Mouse (Mus musculus): ENCODE results near the gene Ranbp10. TPM values are rescaled to one million over a fixed set of nuclear protein-coding genes. Genes with fewer than 3 reads are reported as not detected.

Gene Ranbp10
- polyA plus RNA-seq, 1 experiment from 2014 or later = 14.1 TPM

DNA sequence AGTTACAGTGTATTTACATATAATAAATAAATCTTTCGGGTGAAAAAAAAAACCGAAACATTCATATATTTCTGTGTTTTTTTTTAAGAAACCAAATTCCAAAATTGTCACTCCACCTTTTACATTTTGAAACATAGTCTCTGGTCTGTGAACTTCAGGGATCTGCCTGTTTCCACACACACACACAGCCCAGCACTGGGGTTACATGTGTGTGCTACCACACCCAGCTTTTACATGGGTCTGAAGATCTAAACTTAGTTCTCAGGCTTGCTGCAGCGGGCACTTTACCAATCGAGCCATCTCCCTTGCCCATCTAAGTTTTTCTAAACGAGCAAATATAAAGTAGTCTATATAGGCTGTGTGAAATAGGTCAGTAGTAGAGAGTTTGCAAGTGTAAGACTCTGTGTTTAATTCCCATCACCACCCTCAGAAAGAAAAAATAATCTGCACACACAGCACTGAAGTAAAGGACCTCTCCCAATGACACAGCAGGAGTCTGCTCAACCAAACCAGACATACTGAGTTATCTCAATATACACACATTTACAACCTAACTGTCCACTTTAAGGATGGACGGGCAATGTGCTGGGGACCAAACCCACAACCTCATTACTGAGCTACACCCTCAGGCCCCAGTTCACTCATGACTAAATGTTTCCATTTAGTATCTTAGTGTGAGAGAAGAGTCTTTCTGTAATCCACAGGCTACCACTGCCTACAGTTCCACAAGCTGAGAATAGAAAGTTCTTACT lies 25.8 kb downstream of the Ranbp10 start:
- no peaks in the 10 kb centered on the region for H3K27me3 ChIP-seq (ENCODE audit: control insufficient read depth, insufficient read depth, low read length)
- WGBS = 85% methylated on average over 6 of the region's 6 CpGs
- peak overlapping the region; percentile 10; the same call in 1 of the 2 replicates for H3K27ac ChIP-seq (ENCODE audit: low read length)
- H3K9me3 ChIP-seq (replicated peaks; ENCODE audit: control insufficient read depth, low read length) = no peaks in the 10 kb centered on the region
- peaks cover 25% of the 10 kb centered on the region; the same call in 1 of the 2 replicates for H3K4me1 ChIP-seq (ENCODE audit: control insufficient read depth, insufficient read depth, low read length)
- H3K4me2 ChIP-seq (ENCODE audit: low read depth, low read length) = no peak overlapping the region
- no peak overlapping the region for H3K9ac ChIP-seq (ENCODE audit: low read length)
- no peak overlapping the region for H3K4me3 ChIP-seq (replicated peaks; ENCODE audit: low read length)
- no peaks in the 10 kb centered on the region for H3K36me3 ChIP-seq (ENCODE audit: control insufficient read depth, insufficient read depth, low read length)
- no peak for ATAC-seq (ENCODE audit: insufficient read depth, low FRiP score)

- H3K9ac ChIP-seq (ENCODE audit: low read length) = no peak overlapping the region
- H3K36me3 ChIP-seq (ENCODE audit: control insufficient read depth, insufficient read depth, low read length) = no peaks in the 10 kb centered on the region
- peak overlapping the region; percentile 13; the same call in 1 of the 2 replicates for H3K4me2 ChIP-seq (ENCODE audit: low read depth, low read length)
- peak; percentile 80; the same call in 1 of the 2 replicates for ATAC-seq (ENCODE audit: insufficient read depth, low FRiP score)
- H3K4me3 ChIP-seq (replicated peaks; ENCODE audit: low read length) = no peak overlapping the region
- H3K27me3 ChIP-seq (ENCODE audit: control insufficient read depth, insufficient read depth, low read length) = no peaks in the 10 kb centered on the region
- H3K9me3 ChIP-seq (replicated peaks; ENCODE audit: control insufficient read depth, low read length) = no peaks in the 10 kb centered on the region
- H3K27ac ChIP-seq (ENCODE audit: low read length) = peak overlapping the region; percentile 81
- peaks cover 25% of the 10 kb centered on the region; the same call in 1 of the 2 replicates for H3K4me1 ChIP-seq (ENCODE audit: control insufficient read depth, insufficient read depth, low read length)
- WGBS = 33% methylated on average over 8 of the region's 8 CpGs
Observed at GRCm38 (mm10) chr8:105799091-105799812, 27.9 kb downstream of the Ranbp10 start.

DNA sequence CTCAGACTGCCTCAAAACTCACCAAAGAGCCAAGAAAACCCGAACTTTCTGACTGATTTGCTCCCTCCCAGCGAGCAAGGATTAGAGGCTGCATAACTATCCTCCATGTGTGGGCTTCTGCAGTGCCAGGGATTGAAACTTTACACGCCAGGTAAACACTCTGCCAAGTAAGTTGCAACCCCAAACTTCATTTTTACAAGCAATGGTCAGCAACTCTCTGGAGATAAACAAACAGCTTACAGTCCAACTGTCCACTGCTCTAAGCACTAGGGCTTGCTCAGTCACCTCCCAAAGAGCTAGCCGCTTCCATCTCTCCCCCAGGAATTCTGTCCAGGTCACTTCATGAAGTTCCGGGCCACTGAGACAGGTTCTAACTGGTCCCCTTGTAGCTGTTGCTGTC lies 28.7 kb downstream of the Ranbp10 start:
- Histone ChIP-seq H3K9ac (ENCODE audit: low read length) (no peak overlapping the region), H3K4me2 (ENCODE audit: low read depth, low read length) (no peak overlapping the region), H3K27ac (ENCODE audit: low read length) (peak overlapping the region; percentile 81), H3K4me3 (replicated peaks; ENCODE audit: low read length) (no peak overlapping the region), H3K27me3 (ENCODE audit: control insufficient read depth, insufficient read depth, low read length) (no peaks in the 10 kb centered on the region), H3K36me3 (ENCODE audit: control insufficient read depth, insufficient read depth, low read length) (no peaks in the 10 kb centered on the region), H3K4me1 (ENCODE audit: control insufficient read depth, insufficient read depth, low read length) (peaks cover 25% of the 10 kb centered on the region; the same call in 1 of the 2 replicates), H3K9me3 (replicated peaks; ENCODE audit: control insufficient read depth, low read length) (no peaks in the 10 kb centered on the region)
- WGBS = 82% methylated on average over 5 of the region's 5 CpGs
- no peak for ATAC-seq (ENCODE audit: insufficient read depth, low FRiP score)

DNA sequence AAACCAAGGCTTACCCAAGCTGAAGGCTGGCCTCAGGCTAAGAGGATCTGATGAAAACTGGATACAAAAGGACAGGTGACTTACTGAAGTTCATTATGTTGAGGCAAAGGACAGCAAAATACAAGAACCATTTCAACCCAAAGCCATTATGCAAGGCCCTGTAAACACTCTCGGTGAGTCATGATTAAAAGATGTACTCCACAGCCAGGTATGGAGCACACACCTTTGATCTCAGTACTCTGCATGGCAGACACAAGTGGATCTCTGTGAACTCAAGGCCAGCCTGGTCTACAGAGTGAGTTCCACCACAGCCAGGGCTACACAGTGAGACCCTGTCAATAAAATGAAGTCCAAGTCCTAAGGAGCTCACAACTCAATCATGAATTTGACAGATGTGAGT lies 31.4 kb downstream of the Ranbp10 start:
- ATAC-seq (ENCODE audit: insufficient read depth, low FRiP score) = no peak
- no peaks in the 10 kb centered on the region for H3K36me3 ChIP-seq (ENCODE audit: control insufficient read depth, insufficient read depth, low read length)
- H3K9ac ChIP-seq (ENCODE audit: low read length) = no peak overlapping the region
- H3K27me3 ChIP-seq (ENCODE audit: control insufficient read depth, insufficient read depth, low read length) = no peaks in the 10 kb centered on the region
- peak overlapping the region; percentile 65 for H3K27ac ChIP-seq (ENCODE audit: low read length)
- 66% methylated on average over 1 of the region's 1 CpGs for WGBS
- H3K9me3 ChIP-seq (replicated peaks; ENCODE audit: control insufficient read depth, low read length) = no peaks in the 10 kb centered on the region
- peaks cover 23% of the 10 kb centered on the region; the same call in 1 of the 2 replicates for H3K4me1 ChIP-seq (ENCODE audit: control insufficient read depth, insufficient read depth, low read length)
- no peak overlapping the region for H3K4me2 ChIP-seq (ENCODE audit: low read depth, low read length)
- H3K4me3 ChIP-seq (replicated peaks; ENCODE audit: low read length) = no peak overlapping the region

- peak; percentile 80 for ATAC-seq (ENCODE audit: insufficient read depth, low FRiP score)
- H3K27ac ChIP-seq (ENCODE audit: low read length) = peak overlapping the region; percentile 65
Observed at GRCm38 (mm10) chr8:105794009-105794598, 33.0 kb downstream of the Ranbp10 start.

DNA sequence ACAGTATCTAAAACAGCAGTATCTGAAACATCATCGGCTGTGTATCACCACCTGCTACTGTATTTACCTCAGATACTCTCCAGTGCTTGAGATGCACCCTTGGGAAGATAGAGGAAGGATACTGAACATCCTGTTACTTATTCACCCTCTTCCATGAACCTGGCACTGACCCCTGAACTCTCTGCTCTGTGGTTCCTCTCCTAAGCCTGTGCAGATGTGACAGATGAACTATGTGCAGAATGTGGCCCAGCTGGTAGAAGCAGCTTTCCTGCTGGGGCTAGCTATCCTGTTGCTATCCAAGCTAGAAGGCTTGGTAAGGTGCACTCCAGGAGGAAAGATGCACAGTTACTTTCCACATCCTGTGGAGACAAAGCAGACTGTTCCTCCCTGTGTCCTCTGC lies 33.8 kb downstream of the Ranbp10 start:
- Histone ChIP-seq H3K27ac (ENCODE audit: low read length) (peak overlapping the region; percentile 28; the same call in 1 of the 2 replicates), H3K4me2 (ENCODE audit: low read depth, low read length) (no peak overlapping the region), H3K9ac (ENCODE audit: low read length) (no peak overlapping the region), H3K9me3 (replicated peaks; ENCODE audit: control insufficient read depth, low read length) (no peaks in the 10 kb centered on the region), H3K27me3 (ENCODE audit: control insufficient read depth, insufficient read depth, low read length) (no peaks in the 10 kb centered on the region), H3K4me1 (ENCODE audit: control insufficient read depth, insufficient read depth, low read length) (peaks cover under 1% of the 10 kb centered on the region; the same call in 1 of the 2 replicates), H3K4me3 (replicated peaks; ENCODE audit: low read length) (no peak overlapping the region), H3K36me3 (ENCODE audit: control insufficient read depth, insufficient read depth, low read length) (no peaks in the 10 kb centered on the region)
- no peak for ATAC-seq (ENCODE audit: insufficient read depth, low FRiP score)
- WGBS = 82% methylated on average over 1 of the region's 1 CpGs

More at GRCm38 (mm10) chr8:105794009-105794598, 33.0 kb downstream of the Ranbp10 start:
- WGBS = 62% methylated on average over 3 of the region's 3 CpGs
- H3K9ac ChIP-seq (ENCODE audit: low read length) = no peak overlapping the region
- no peaks in the 10 kb centered on the region for H3K36me3 ChIP-seq (ENCODE audit: control insufficient read depth, insufficient read depth, low read length)
- H3K4me2 ChIP-seq (ENCODE audit: low read depth, low read length) = no peak overlapping the region
- H3K27me3 ChIP-seq (ENCODE audit: control insufficient read depth, insufficient read depth, low read length) = no peaks in the 10 kb centered on the region
- no peaks in the 10 kb centered on the region for H3K9me3 ChIP-seq (replicated peaks; ENCODE audit: control insufficient read depth, low read length)
- H3K4me1 ChIP-seq (ENCODE audit: control insufficient read depth, insufficient read depth, low read length) = peaks cover 9% of the 10 kb centered on the region; the same call in 1 of the 2 replicates
- H3K4me3 ChIP-seq (replicated peaks; ENCODE audit: low read length) = no peak overlapping the region

GRCm38 (mm10) chr8:105789626-105790025 lies 37.5 kb downstream of the Ranbp10 start:
- H3K9ac ChIP-seq (ENCODE audit: low read length) = no peak overlapping the region

DNA sequence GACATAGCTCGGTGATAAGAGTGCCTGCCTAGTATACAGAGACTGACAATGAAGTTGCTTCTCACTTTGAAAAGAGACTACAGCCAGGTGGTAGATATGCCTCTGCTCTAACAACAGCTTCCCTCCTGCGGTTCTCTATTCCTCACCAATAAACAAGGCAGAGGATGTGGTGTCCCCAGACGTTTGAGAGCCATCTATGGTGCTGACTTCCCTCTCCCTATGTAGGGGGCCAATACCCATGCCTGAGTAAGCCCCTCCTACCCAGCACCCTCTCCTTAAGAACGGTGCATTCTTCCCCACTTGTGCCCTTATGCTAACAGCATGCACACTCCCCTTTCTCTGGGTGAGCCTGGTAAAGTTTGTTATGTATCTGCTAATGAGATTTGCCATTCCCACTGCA lies 38.2 kb downstream of the Ranbp10 start:
- Histone ChIP-seq H3K36me3 (ENCODE audit: control insufficient read depth, insufficient read depth, low read length) (no peaks in the 10 kb centered on the region), H3K9me3 (replicated peaks; ENCODE audit: control insufficient read depth, low read length) (no peaks in the 10 kb centered on the region), H3K4me2 (ENCODE audit: low read depth, low read length) (no peak overlapping the region), H3K9ac (ENCODE audit: low read length) (no peak overlapping the region), H3K4me1 (ENCODE audit: control insufficient read depth, insufficient read depth, low read length) (no peaks in the 10 kb centered on the region), H3K4me3 (replicated peaks; ENCODE audit: low read length) (no peak overlapping the region), H3K27me3 (ENCODE audit: control insufficient read depth, insufficient read depth, low read length) (no peaks in the 10 kb centered on the region), H3K27ac (ENCODE audit: low read length) (no peak overlapping the region)
- WGBS = 52% methylated on average over 4 of the region's 4 CpGs
- ATAC-seq (ENCODE audit: insufficient read depth, low FRiP score) = no peak

More at GRCm38 (mm10) chr8:105789626-105790025, 37.5 kb downstream of the Ranbp10 start:
- Histone ChIP-seq H3K4me1 (ENCODE audit: control insufficient read depth, insufficient read depth, low read length) (no peaks in the 10 kb centered on the region), H3K9me3 (replicated peaks; ENCODE audit: control insufficient read depth, low read length) (no peaks in the 10 kb centered on the region), H3K4me2 (ENCODE audit: low read depth, low read length) (no peak overlapping the region), H3K27ac (ENCODE audit: low read length) (no peak overlapping the region), H3K27me3 (ENCODE audit: control insufficient read depth, insufficient read depth, low read length) (no peaks in the 10 kb centered on the region), H3K36me3 (ENCODE audit: control insufficient read depth, insufficient read depth, low read length) (no peaks in the 10 kb centered on the region), H3K4me3 (replicated peaks; ENCODE audit: low read length) (no peak overlapping the region)
- no peak for ATAC-seq (ENCODE audit: insufficient read depth, low FRiP score)

GRCm38 (mm10) chr8:105788241-105788640 lies 38.9 kb downstream of the Ranbp10 start:
- Histone ChIP-seq H3K27ac (ENCODE audit: low read length) (no peak overlapping the region), H3K4me1 (ENCODE audit: control insufficient read depth, insufficient read depth, low read length) (no peaks in the 10 kb centered on the region), H3K9ac (ENCODE audit: low read length) (no peak overlapping the region), H3K27me3 (ENCODE audit: control insufficient read depth, insufficient read depth, low read length) (no peaks in the 10 kb centered on the region), H3K36me3 (ENCODE audit: control insufficient read depth, insufficient read depth, low read length) (no peaks in the 10 kb centered on the region), H3K4me2 (ENCODE audit: low read depth, low read length) (no peak overlapping the region), H3K9me3 (replicated peaks; ENCODE audit: control insufficient read depth, low read length) (no peaks in the 10 kb centered on the region), H3K4me3 (replicated peaks; ENCODE audit: low read length) (no peak overlapping the region)
- no peak for ATAC-seq (ENCODE audit: insufficient read depth, low FRiP score)
- 95% methylated on average over 2 of the region's 2 CpGs for WGBS

All from stomach, embryonic 16.5 days (tissue).